In the genomic region with DNA sequence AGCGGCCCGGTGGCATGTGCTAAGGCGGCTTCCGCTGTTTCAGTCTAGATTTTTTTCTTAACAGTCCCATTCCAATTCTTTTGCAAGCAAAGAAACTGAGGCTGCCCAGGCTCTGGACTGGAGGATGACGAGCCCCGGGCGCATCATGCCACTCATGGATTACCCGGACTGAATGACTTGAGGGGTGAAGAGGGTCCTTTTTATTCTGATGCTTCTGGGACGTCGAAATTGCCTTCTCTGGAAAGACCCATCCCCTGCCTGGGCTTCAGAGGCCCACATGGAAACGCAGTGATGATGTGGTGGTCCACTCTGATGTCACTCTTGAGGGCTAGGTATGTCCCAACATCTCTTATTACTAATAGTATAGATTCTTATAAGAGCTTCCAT, we compare ENCODE assay signal across 7 mouse cellular contexts. TPM values are rescaled to one million over a fixed set of nuclear protein-coding genes. Genes with fewer than 3 reads are reported as not detected.
DNase-seq lines count a peak whose midpoint lies in the region; ATAC-seq and TF ChIP-seq lines count a peak whose summit lies in the region.

No protein-coding gene starts in this region.

- peak overlapping the region; percentile 75 for H3K4me2 ChIP-seq in lung, postnatal 0 days (replicated peaks; ENCODE audit: low read depth, low read length)
- H3K4me2 ChIP-seq in limb, embryonic 12.5 days, result peak overlapping the region; percentile 78
- H3K4me2 ChIP-seq in stomach, embryonic 14.5 days (replicated peaks; ENCODE audit: low read depth, low read length), result peak overlapping the region; percentile 76

- WGBS in lung, postnatal 0 days, result 8% methylated on average over 11 of the region's 11 CpGs
- WGBS in forebrain, embryonic 10.5 days, result 8% methylated on average over 11 of the region's 11 CpGs
- WGBS in limb, embryonic 12.5 days, result 7% methylated on average over 11 of the region's 11 CpGs
- 5% methylated on average over 11 of the region's 11 CpGs for WGBS in stomach, embryonic 14.5 days

- DNase-seq in lung, postnatal 0 days (ENCODE audit: low spot score), result no peak
- DNase-seq in lung, postnatal 25 days (ENCODE audit: low spot score), result no peak
- DNase-seq in forebrain, embryonic 10.5 days (ENCODE audit: extremely low spot score, low spot score), result no peak
- DNase-seq in adrenal gland, adult 2 months, result no peak
- no peak for DNase-seq in Muller cell, postnatal 12 days (ENCODE audit: inconsistent ontology term)

- peak; percentile 1; the same call in 1 of the 2 replicates for ATAC-seq in lung, postnatal 0 days
- peak; percentile 55 for ATAC-seq in limb, embryonic 12.5 days (ENCODE audit: insufficient number of reproducible peaks, insufficient read depth, low FRiP score, low TSS enrichment, low read depth)
- ATAC-seq in stomach, embryonic 14.5 days (ENCODE audit: insufficient number of reproducible peaks, insufficient read depth, low FRiP score, low read depth), result peak; percentile 23; the same call in 1 of the 2 replicates

- no peaks in the 10 kb centered on the region; the same call in 1 of the 2 replicates for H3K4me1 ChIP-seq in lung, postnatal 0 days (ENCODE audit: insufficient read depth, low read depth, low read length)
- peaks cover 19% of the 10 kb centered on the region for H3K4me1 ChIP-seq in forebrain, embryonic 10.5 days
- 0 out of 2 replicates have a peak, but pooled peaks cover 6% of the 10 kb centered on the region for H3K4me1 ChIP-seq in limb, embryonic 12.5 days (replicated peaks)
- H3K4me1 ChIP-seq in stomach, embryonic 14.5 days (ENCODE audit: control insufficient read depth, insufficient read depth, low read length), result no peaks in the 10 kb centered on the region

- no peak for TF ChIP-seq EP300 in lung, postnatal 0 days (IDR thresholded peaks at IDR 0.05)

- H3K27ac ChIP-seq in lung, postnatal 0 days (ENCODE audit: low read length), result no peak overlapping the region
- H3K27ac ChIP-seq in forebrain, embryonic 10.5 days, result peak overlapping the region; percentile 95
- H3K27ac ChIP-seq in limb, embryonic 12.5 days, result 0 out of 2 replicates have a peak overlapping the region, but pooled peaks have one; percentile 76
- no peak overlapping the region for H3K27ac ChIP-seq in stomach, embryonic 14.5 days (ENCODE audit: low read length)

- 0 out of 2 replicates have a peak overlapping the region, but pooled peaks have one; percentile 16 for H3K9ac ChIP-seq in lung, postnatal 0 days (replicated peaks; ENCODE audit: low read depth)
- H3K9ac ChIP-seq in limb, embryonic 12.5 days (replicated peaks), result peak overlapping the region; percentile 84; the same call in 1 of the 2 replicates
- peak overlapping the region; percentile 21; the same call in 1 of the 2 replicates for H3K9ac ChIP-seq in stomach, embryonic 14.5 days (replicated peaks; ENCODE audit: low read depth, low read length)

- H3K4me3 ChIP-seq in lung, postnatal 0 days (ENCODE audit: low read depth, low read length), result peak overlapping the region; percentile 81
- peak overlapping the region; percentile 68 for H3K4me3 ChIP-seq in forebrain, embryonic 10.5 days
- H3K4me3 ChIP-seq in limb, embryonic 12.5 days (replicated peaks), result peak overlapping the region; percentile 83
- peak overlapping the region; percentile 84 for H3K4me3 ChIP-seq in stomach, embryonic 14.5 days (ENCODE audit: low read depth, low read length)

- TF ChIP-seq CTCF in lung, postnatal 0 days (IDR thresholded peaks at IDR 0.05), result no peak

- no peaks in the 10 kb centered on the region for H3K9me3 ChIP-seq in lung, postnatal 0 days (ENCODE audit: low read length)
- no peaks in the 10 kb centered on the region for H3K9me3 ChIP-seq in forebrain, embryonic 10.5 days
- no peaks in the 10 kb centered on the region for H3K9me3 ChIP-seq in limb, embryonic 12.5 days
- no peaks in the 10 kb centered on the region for H3K9me3 ChIP-seq in stomach, embryonic 14.5 days (ENCODE audit: control insufficient read depth, low read depth, low read length)

- H3K36me3 ChIP-seq in lung, postnatal 0 days (ENCODE audit: insufficient read depth, low read length), result peaks cover 12% of the 10 kb centered on the region; the same call in 1 of the 2 replicates
- peaks cover 28% of the 10 kb centered on the region for H3K36me3 ChIP-seq in forebrain, embryonic 10.5 days (replicated peaks)
- peaks cover 23% of the 10 kb centered on the region for H3K36me3 ChIP-seq in limb, embryonic 12.5 days
- H3K36me3 ChIP-seq in stomach, embryonic 14.5 days (ENCODE audit: control insufficient read depth, insufficient read depth, low read length), result peaks cover 10% of the 10 kb centered on the region

- no peaks in the 10 kb centered on the region for H3K27me3 ChIP-seq in lung, postnatal 0 days (replicated peaks; ENCODE audit: insufficient read depth, low read length)
- no peaks in the 10 kb centered on the region for H3K27me3 ChIP-seq in forebrain, embryonic 10.5 days (ENCODE audit: poor library complexity, severe bottlenecking)
- H3K27me3 ChIP-seq in limb, embryonic 12.5 days, result no peaks in the 10 kb centered on the region
- no peaks in the 10 kb centered on the region for H3K27me3 ChIP-seq in stomach, embryonic 14.5 days (ENCODE audit: control insufficient read depth, insufficient read depth, low read length)

RNA-seq across cellular contexts. Expression of a gene that starts 0.3 kb away (rescaled TPM):
- 6.5 and 7.9 TPM in 2 replicates for polyA plus RNA-seq in lung, postnatal 0 days (2015; fragmentation: Nextera tagmentation; extraction: Ambion mirVana)
- 25.6 and 26.8 TPM in 2 replicates for polyA plus RNA-seq in forebrain, embryonic 10.5 days (2016; fragmentation: Nextera tagmentation; extraction: Ambion mirVana)
- 22.5 and 26.2 TPM in 2 replicates for polyA plus RNA-seq in limb, embryonic 12.5 days (2016; fragmentation: Nextera tagmentation; extraction: Ambion mirVana)
- 25.5 and 25.8 TPM in 2 replicates for polyA plus RNA-seq in stomach, embryonic 14.5 days (2014; fragmentation: Nextera tagmentation; extraction: Ambion mirVana)
- total RNA-seq in adrenal gland, adult 2 months (2021), result 100 to 1,000 TPM; 161 to 510 TPM
- polyA plus RNA-seq in adrenal gland, adult 2 months (2012; rRNA removed), result 60.3 and 70.2 TPM in 2 replicates

RNA-seq across cellular contexts. Expression of a gene that starts 0.4 kb away (rescaled TPM):
- 14.9 and 15.0 TPM in 2 replicates for polyA plus RNA-seq in lung, postnatal 0 days (2015; fragmentation: Nextera tagmentation; extraction: Ambion mirVana)
- 43.6 and 43.7 TPM in 2 replicates for polyA plus RNA-seq in forebrain, embryonic 10.5 days (2016; fragmentation: Nextera tagmentation; extraction: Ambion mirVana)
- polyA plus RNA-seq in limb, embryonic 12.5 days (2016; fragmentation: Nextera tagmentation; extraction: Ambion mirVana), result 41.2 and 41.3 TPM in 2 replicates
- 36.2 and 37.6 TPM in 2 replicates for polyA plus RNA-seq in stomach, embryonic 14.5 days (2014; fragmentation: Nextera tagmentation; extraction: Ambion mirVana)
- total RNA-seq in adrenal gland, adult 2 months (2021), result 10 to 100 TPM; 12.5 to 16.3 TPM
- polyA plus RNA-seq in adrenal gland, adult 2 months (2012; rRNA removed), result 2.6 and 3.1 TPM in 2 replicates

RNA-seq across cellular contexts. Expression of a gene that starts 37.5 kb away (rescaled TPM):
- not detected in 2 replicates for polyA plus RNA-seq in lung, postnatal 0 days (2015; fragmentation: Nextera tagmentation; extraction: Ambion mirVana)
- polyA plus RNA-seq in forebrain, embryonic 10.5 days (2016; fragmentation: Nextera tagmentation; extraction: Ambion mirVana), result not detected in 2 replicates
- polyA plus RNA-seq in limb, embryonic 12.5 days (2016; fragmentation: Nextera tagmentation; extraction: Ambion mirVana), result not detected in 2 replicates
- not detected in 2 replicates for polyA plus RNA-seq in stomach, embryonic 14.5 days (2014; fragmentation: Nextera tagmentation; extraction: Ambion mirVana)
- not detected for total RNA-seq in adrenal gland, adult 2 months (2021)
- not detected in 2 replicates for polyA plus RNA-seq in adrenal gland, adult 2 months (2012; rRNA removed)

Comparison
In these comparisons a context has a peak if more than half of its experiments do, and no peak if none do; other contexts are left out.
1. ATAC-seq: peak in every context shown above with its lines; median percentile 55 in limb, embryonic 12.5 days; 23 in stomach, embryonic 14.5 days; 1 in lung, postnatal 0 days.
2. H3K27ac ChIP-seq: peak in forebrain, embryonic 10.5 days (single experiment) and limb, embryonic 12.5 days (single experiment); none in lung, postnatal 0 days (single experiment) and stomach, embryonic 14.5 days (single experiment).
3. H3K9ac ChIP-seq: peak in every context shown above with its lines; median percentile 84 in limb, embryonic 12.5 days; 21 in stomach, embryonic 14.5 days; 16 in lung, postnatal 0 days.
4. Peak in every context shown above with its lines, with median percentiles within 50 percentile points of each other: H3K4me2 ChIP-seq and H3K4me3 ChIP-seq.